Mouse (Mus musculus): Measurements from ENCODE around the gene Kmt2d. TPM values are rescaled to one million over a fixed set of nuclear protein-coding genes. Genes with fewer than 3 reads are reported as not detected.
A peak's percentile ranks its signal among the peaks of the same experiment; 100 is the strongest.

The Kmt2d gene
- total RNA-seq, 2 experiments from 2014 or later = 42.7 to 46.4 TPM

GRCm38 (mm10) chr15:98891907-98892606, 21.1 kb upstream of the Kmt2d start:
- DNase-seq = peak in 1 of 2 experiments; percentile 37
- intact Hi-C loops (cut with DNase I) = loop anchor here (1.0 to 5.0 kb wide), 2 partner anchors 36 to 100 kb away; no protein-coding TSS in a partner anchor

GRCm38 (mm10) chr15:98891198-98891742, 20.3 kb upstream of the Kmt2d start:
- no peak for DNase-seq
- intact Hi-C loops (cut with DNase I) = loop anchor here (5.0 kb wide), 1 partner anchor 101 kb away; no protein-coding TSS in a partner anchor

GRCm38 (mm10) chr15:98887526-98887925, 16.5 kb upstream of the Kmt2d start:
- intact Hi-C loops (cut with DNase I) = no loop called here

GRCm38 (mm10) chr15:98886667-98887387, 15.8 kb upstream of the Kmt2d start:
- intact Hi-C loops (cut with DNase I) = no loop called here
- no peak for DNase-seq

More at GRCm38 (mm10) chr15:98887526-98887925, 16.5 kb upstream of the Kmt2d start:
- no peak for DNase-seq

GRCm38 (mm10) chr15:98884106-98884505, 13.1 kb upstream of the Kmt2d start:
- intact Hi-C loops (cut with DNase I) = loop anchor here (5.0 kb wide), 1 partner anchor 33 kb away; the partner anchor contains the start of gene Lmbr1l
- no peak for DNase-seq

GRCm38 (mm10) chr15:98883661-98884060, 12.7 kb upstream of the Kmt2d start:
- DNase-seq = no peak
- intact Hi-C loops (cut with DNase I) = loop anchor here (5.0 kb wide), 1 partner anchor 34 kb away; the partner anchor contains the start of gene Lmbr1l

GRCm38 (mm10) chr15:98881656-98882008, 10.6 kb upstream of the Kmt2d start:
- intact Hi-C loops (cut with DNase I) = loop anchor here (5.0 kb wide), 1 partner anchor 36 kb away; the partner anchor contains the start of gene Lmbr1l
- DNase-seq = no peak

GRCm38 (mm10) chr15:98880978-98881655, 10.1 kb upstream of the Kmt2d start:
- DNase-seq = peak; percentile 81 to 88
- intact Hi-C loops (cut with DNase I) = loop anchor here (5.0 kb wide), 1 partner anchor 36 kb away; the partner anchor contains the start of gene Lmbr1l

- intact Hi-C loops (cut with DNase I) = loop anchor here (5.0 kb wide), 2 partner anchors 50 to 120 kb away; no protein-coding TSS in a partner anchor
Observed at GRCm38 (mm10) chr15:98877331-98877730, 6.3 kb upstream of the Kmt2d start.

GRCm38 (mm10) chr15:98871916-98872888, 1.2 kb upstream of the Kmt2d start:
- peak; percentile 87 to 95 for DNase-seq
- intact Hi-C loops (cut with DNase I) = no loop called here

More at GRCm38 (mm10) chr15:98877331-98877730, 6.3 kb upstream of the Kmt2d start:
- DNase-seq = peak in 1 of 2 experiments; percentile 58

- intact Hi-C loops (cut with DNase I) = no loop called here
- DNase-seq = peak; percentile 53 to 58
Observed at GRCm38 (mm10) chr15:98870179-98871069, 580 bp downstream of the Kmt2d start.

GRCm38 (mm10) chr15:98869342-98870178, 1.4 kb downstream of the Kmt2d start:
- DNase-seq = no peak
- intact Hi-C loops (cut with DNase I) = loop anchor here (5.0 kb wide), 1 partner anchor 37 kb away; the partner anchor contains the start of gene Prkag1

- intact Hi-C loops (cut with DNase I) = loop anchor here (5.0 kb wide), 1 partner anchor 36 kb away; the partner anchor contains the start of gene Prkag1
- no peak for DNase-seq
Observed at GRCm38 (mm10) chr15:98868346-98869063, 2.5 kb downstream of the Kmt2d start.

GRCm38 (mm10) chr15:98867321-98867720, 3.7 kb downstream of the Kmt2d start:
- intact Hi-C loops (cut with DNase I) = loop anchor here (5.0 kb wide), 1 partner anchor 35 kb away; the partner anchor contains the start of gene Prkag1
- no peak for DNase-seq

GRCm38 (mm10) chr15:98866501-98866900, 4.5 kb downstream of the Kmt2d start:
- intact Hi-C loops (cut with DNase I) = loop anchor here (5.0 kb wide), 1 partner anchor 34 kb away; the partner anchor contains the start of gene Prkag1
- DNase-seq = no peak

- DNase-seq = no peak
- intact Hi-C loops (cut with DNase I) = loop anchor here (5.0 kb wide), 1 partner anchor 33 kb away; the partner anchor contains the start of gene Prkag1
Observed at GRCm38 (mm10) chr15:98865771-98866170, 5.2 kb downstream of the Kmt2d start.

All from gastrocnemius, postnatal 36 days (tissue).